Mouse (Mus musculus) embryonic stem cell, embryonic (primary cell): ENCODE measurements around the gene Ppp1cc.

Source experiments
- CTCF ChIA-PET, 4 experiments: fragments of 300-600 bp in 2 of 4; fragments of 350-600 bp in 2 of 4; sonication (Branson Sonifier 250); formaldehyde crosslinking; loops; one replicate each; lab custom pipeline; 2022; ENCODE audit warnings: inconsistent platforms in 2 of 4; lab: Charles Lee
- POLR2A ChIA-PET, 4 experiments: fragments of 300-600 bp in 2 of 4; fragments of 350-600 bp in 2 of 4; sonication (Branson Sonifier 250); formaldehyde crosslinking; loops; one replicate each; lab custom pipeline; 2022; ENCODE audit warnings: antibody characterized with exemption in 4 of 4, inconsistent platforms in 1 of 4; lab: Charles Lee

Gene Ppp1cc

GRCm38 (mm10) chr5:122175402-122175801, 17.3 kb downstream of the Ppp1cc start:
- ChIA-PET POLR2A (interaction anchor here (0.6 to 5.8 kb wide), 25 partner anchors 8 to 258 kb away, joined by 3 to 98 read pairs (median 7); partner anchors contain the start of gene Ppp1cc (in 2 of the 4)), CTCF (interaction anchor here in 3 of 4 experiments (0.5 to 3.0 kb wide), 14 partner anchors 9 to 1147 kb away, joined by 3 to 25 read pairs (median 10); no protein-coding TSS in a partner anchor)

GRCm38 (mm10) chr5:122175961-122176360, 17.9 kb downstream of the Ppp1cc start:
- POLR2A ChIA-PET = interaction anchor here (0.6 to 5.8 kb wide), 48 partner anchors 9 to 469 kb away, joined by 3 to 98 read pairs (median 5); partner anchors contain the start of genes Ppp1cc (in 3 of the 4), Tctn1 (in 2 of the 4) and Fam216a (in 1 of the 4)
- CTCF ChIA-PET = interaction anchor here (0.5 to 3.0 kb wide), 41 partner anchors 9 to 1257 kb away, joined by 3 to 44 read pairs (median 5); partner anchors contain the start of genes Ppp1cc (in 1 of the 4), Rad9b (in 1 of the 4), Sh2b3 (in 1 of the 4) and Tctn1 (in 1 of the 4)

GRCm38 (mm10) chr5:122176398-122176797, 18.3 kb downstream of the Ppp1cc start:
- POLR2A ChIA-PET = interaction anchor here (0.5 to 5.8 kb wide), 44 partner anchors 9 to 469 kb away, joined by 3 to 98 read pairs (median 5); partner anchors contain the start of genes Ppp1cc (in 2 of the 4), Tctn1 (in 2 of the 4) and Fam216a (in 1 of the 4)

GRCm38 (mm10) chr5:122179665-122180064, 21.6 kb downstream of the Ppp1cc start:
- POLR2A ChIA-PET = interaction anchor here in 3 of 4 experiments (0.6 to 5.8 kb wide), 24 partner anchors 8 to 107 kb away, joined by 3 to 98 read pairs (median 3); partner anchors contain the start of genes Ppp1cc (in 2 of the 3) and Tctn1 (in 1 of the 3)
- CTCF ChIA-PET = interaction anchor here in 3 of 4 experiments (0.6 to 1.8 kb wide), 5 partner anchors 11 to 99 kb away, joined by 3 to 7 read pairs (median 3); no protein-coding TSS in a partner anchor

More at GRCm38 (mm10) chr5:122176398-122176797, 18.3 kb downstream of the Ppp1cc start:
- CTCF ChIA-PET = interaction anchor here (0.5 to 3.0 kb wide), 44 partner anchors 9 to 1257 kb away, joined by 3 to 44 read pairs (median 5); partner anchors contain the start of genes Ppp1cc (in 1 of the 4), Rad9b (in 1 of the 4), Sh2b3 (in 1 of the 4) and Tctn1 (in 1 of the 4)

GRCm38 (mm10) chr5:122184283-122184806, 26.3 kb downstream of the Ppp1cc start:
- CTCF ChIA-PET = no interaction called here
- POLR2A ChIA-PET = interaction anchor here in 3 of 4 experiments (0.5 to 1.5 kb wide), 6 partner anchors 11 to 307 kb away, joined by 3 to 7 read pairs (median 4); no protein-coding TSS in a partner anchor

- ChIA-PET CTCF (interaction anchor here in 2 of 4 experiments (0.6 to 1.1 kb wide), 2 partner anchors 68 to 74 kb away, joined by 3 to 4 read pairs; no protein-coding TSS in a partner anchor), POLR2A (interaction anchor here in 3 of 4 experiments (0.5 to 1.5 kb wide), 6 partner anchors 12 to 308 kb away, joined by 3 to 7 read pairs (median 4); no protein-coding TSS in a partner anchor)
These were observed 26.8 kb downstream of the Ppp1cc start for GRCm38 (mm10) chr5:122184858-122185257.

- POLR2A ChIA-PET = interaction anchor here in 1 of 4 experiments (0.9 kb wide), 1 partner anchor 9 kb away, joined by 3 read pairs; no protein-coding TSS in a partner anchor
- CTCF ChIA-PET = interaction anchor here in 2 of 4 experiments (0.7 to 1.6 kb wide), 2 partner anchors 12 to 379 kb away, joined by 3 to 5 read pairs; no protein-coding TSS in a partner anchor
These were observed 31.0 kb downstream of the Ppp1cc start for GRCm38 (mm10) chr5:122189115-122189514.

- ChIA-PET CTCF (interaction anchor here in 2 of 4 experiments (0.6 to 2.9 kb wide), 5 partner anchors 11 to 62 kb away, joined by 3 to 19 read pairs (median 10); no protein-coding TSS in a partner anchor), POLR2A (interaction anchor here in 3 of 4 experiments (0.6 to 3.8 kb wide), 38 partner anchors 10 to 631 kb away, joined by 3 to 145 read pairs (median 7); partner anchors contain the start of genes Ppp1cc (in 3 of the 3), Hvcn1 (in 2 of the 3), Anapc5 (in 1 of the 3) and Tctn1 (in 1 of the 3))
These were observed 32.4 kb downstream of the Ppp1cc start for GRCm38 (mm10) chr5:122190465-122190864.

GRCm38 (mm10) chr5:122191269-122192063, 33.4 kb downstream of the Ppp1cc start:
- ChIA-PET POLR2A (interaction anchor here in 3 of 4 experiments (0.6 to 3.8 kb wide), 89 partner anchors 8 to 1304 kb away, joined by 3 to 145 read pairs (median 5); partner anchors contain the start of genes Ppp1cc (in 3 of the 3), Hvcn1 (in 2 of the 3), Tctn1 (in 2 of the 3) and Anapc5 (in 1 of the 3)), CTCF (interaction anchor here in 3 of 4 experiments (0.5 to 2.9 kb wide), 32 partner anchors 8 to 1180 kb away, joined by 3 to 30 read pairs (median 3); partner anchors contain the start of genes Fam216a (in 1 of the 3) and Tctn1 (in 1 of the 3))

- CTCF ChIA-PET = interaction anchor here in 3 of 4 experiments (0.6 to 2.9 kb wide), 23 partner anchors 8 to 498 kb away, joined by 3 to 30 read pairs (median 4); partner anchors contain the start of gene Tctn1 (in 2 of the 3)
- POLR2A ChIA-PET = interaction anchor here in 3 of 4 experiments (0.5 to 3.8 kb wide), 52 partner anchors 8 to 802 kb away, joined by 3 to 145 read pairs (median 6); partner anchors contain the start of genes Hvcn1 (in 2 of the 3), Tctn1 (in 2 of the 3), Fam216a (in 1 of the 3) and Ppp1cc (in 1 of the 3)
These were observed 34.3 kb downstream of the Ppp1cc start for GRCm38 (mm10) chr5:122192347-122192746.

- POLR2A ChIA-PET = interaction anchor here in 3 of 4 experiments (0.7 to 5.8 kb wide), 11 partner anchors 8 to 153 kb away, joined by 3 to 145 read pairs (median 4); partner anchors contain the start of genes Rad9b (in 1 of the 3), Tctn1 (in 1 of the 3) and Vps29 (in 1 of the 3)
- CTCF ChIA-PET = interaction anchor here in 2 of 4 experiments (1.0 to 2.6 kb wide), 5 partner anchors 9 to 179 kb away, joined by 4 to 30 read pairs (median 4); no protein-coding TSS in a partner anchor
These were observed 42.8 kb downstream of the Ppp1cc start for GRCm38 (mm10) chr5:122200872-122201271.

GRCm38 (mm10) chr5:122201904-122202303, 43.8 kb downstream of the Ppp1cc start:
- CTCF ChIA-PET = interaction anchor here in 2 of 4 experiments (0.6 to 2.6 kb wide), 5 partner anchors 10 to 178 kb away, joined by 3 to 30 read pairs (median 4); no protein-coding TSS in a partner anchor
- POLR2A ChIA-PET = interaction anchor here in 3 of 4 experiments (1.3 to 5.8 kb wide), 5 partner anchors 10 to 152 kb away, joined by 3 to 145 read pairs (median 6); partner anchors contain the start of genes Rad9b (in 1 of the 3) and Vps29 (in 1 of the 3)

GRCm38 (mm10) chr5:122204180-122204579, 46.1 kb downstream of the Ppp1cc start:
- CTCF ChIA-PET = interaction anchor here in 2 of 4 experiments (1.0 to 1.5 kb wide), 2 partner anchors 12 to 73 kb away, joined by 3 to 11 read pairs; no protein-coding TSS in a partner anchor

GRCm38 (mm10) chr5:122206475-122206874, 48.4 kb downstream of the Ppp1cc start, which contains the start of gene Hvcn1:
Gene Hvcn1, plus strand, starts transcription at chr5:122206804.
- POLR2A ChIA-PET = interaction anchor here in 2 of 4 experiments (0.6 to 5.7 kb wide), 7 partner anchors 15 to 1517 kb away, joined by 3 to 65 read pairs (median 4); no protein-coding TSS in a partner anchor
- CTCF ChIA-PET = interaction anchor here in 1 of 4 experiments (0.7 kb wide), 1 partner anchor 58 kb away, joined by 8 read pairs; the partner anchor contains the start of gene Tctn1

More at GRCm38 (mm10) chr5:122204180-122204579, 46.1 kb downstream of the Ppp1cc start:
- POLR2A ChIA-PET = interaction anchor here in 2 of 4 experiments (1.4 to 5.8 kb wide), 4 partner anchors 13 to 42 kb away, joined by 3 to 145 read pairs (median 22); no protein-coding TSS in a partner anchor

- CTCF ChIA-PET = interaction anchor here (0.5 to 3.1 kb wide), 23 partner anchors 14 to 1597 kb away, joined by 3 to 13 read pairs (median 4); partner anchors contain the start of genes Rita1 (in 1 of the 4) and Tctn1 (in 1 of the 4)
- POLR2A ChIA-PET = interaction anchor here (0.5 to 5.7 kb wide), 46 partner anchors 9 to 619 kb away, joined by 3 to 65 read pairs (median 5); partner anchors contain the start of genes Ppp1cc (in 3 of the 4) and Tctn1 (in 2 of the 4)
These were observed 50.8 kb downstream of the Ppp1cc start for GRCm38 (mm10) chr5:122208909-122209308.
